Mouse (Mus musculus) inflammation-experienced regulatory T-cells, adult 6 months (primary cell): ENCODE measurements around the gene Ccr8. TPM values are rescaled to one million over a fixed set of nuclear protein-coding genes. Genes with fewer than 3 reads are reported as not detected.

Experiments
- ATAC-seq: one replicate; pipeline ENCODE4 v1.8.0; 2017
- polyA plus RNA-seq, 3 experiments: library from polyadenylated mRNA; unstranded; fragments of 100-300 nt; shearing (Covaris generic); gene quantifications; one replicate each; pipeline ENCODE4 v1.2.1; 2017

The Ccr8 gene
- polyA plus RNA-seq, 3 experiments from 2014 or later: 58.7 to 102 (median 87.0) TPM

DNA sequence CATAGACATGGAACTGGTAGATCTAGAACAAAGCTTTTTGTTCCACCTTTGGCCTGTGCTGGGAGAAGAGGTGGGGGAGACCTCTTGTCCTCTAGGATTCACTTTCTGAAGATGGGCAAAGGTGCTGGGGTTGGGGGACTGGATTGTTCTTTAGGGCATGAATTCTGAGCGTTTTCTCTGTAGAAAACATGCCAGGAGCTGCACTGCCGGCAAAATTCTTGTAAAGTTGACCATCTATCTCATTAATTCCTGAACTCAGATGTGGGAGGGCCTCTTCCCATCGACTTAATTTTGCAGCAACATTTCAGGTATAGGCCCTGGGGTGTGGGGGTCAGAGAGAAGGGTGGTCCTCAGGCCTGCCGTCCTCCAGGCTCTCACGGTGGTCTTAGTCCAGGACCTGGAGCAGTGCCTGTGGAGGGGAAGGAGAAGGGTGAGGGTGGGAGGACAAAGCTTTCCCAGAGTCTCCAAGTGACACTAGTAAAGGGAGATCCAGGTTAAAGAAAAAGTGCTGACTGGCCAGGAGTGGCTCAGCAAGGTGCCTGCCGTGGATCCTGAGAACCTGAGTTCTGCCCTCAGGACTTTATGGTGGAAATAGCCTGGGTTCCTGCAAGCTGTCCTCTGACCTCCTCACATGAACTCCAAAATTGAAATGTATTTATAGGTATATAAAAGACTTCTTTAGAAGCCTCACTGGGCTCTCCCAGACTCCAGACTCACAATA, 42.0 kb downstream of the Ccr8 start:
- no peak for ATAC-seq

DNA sequence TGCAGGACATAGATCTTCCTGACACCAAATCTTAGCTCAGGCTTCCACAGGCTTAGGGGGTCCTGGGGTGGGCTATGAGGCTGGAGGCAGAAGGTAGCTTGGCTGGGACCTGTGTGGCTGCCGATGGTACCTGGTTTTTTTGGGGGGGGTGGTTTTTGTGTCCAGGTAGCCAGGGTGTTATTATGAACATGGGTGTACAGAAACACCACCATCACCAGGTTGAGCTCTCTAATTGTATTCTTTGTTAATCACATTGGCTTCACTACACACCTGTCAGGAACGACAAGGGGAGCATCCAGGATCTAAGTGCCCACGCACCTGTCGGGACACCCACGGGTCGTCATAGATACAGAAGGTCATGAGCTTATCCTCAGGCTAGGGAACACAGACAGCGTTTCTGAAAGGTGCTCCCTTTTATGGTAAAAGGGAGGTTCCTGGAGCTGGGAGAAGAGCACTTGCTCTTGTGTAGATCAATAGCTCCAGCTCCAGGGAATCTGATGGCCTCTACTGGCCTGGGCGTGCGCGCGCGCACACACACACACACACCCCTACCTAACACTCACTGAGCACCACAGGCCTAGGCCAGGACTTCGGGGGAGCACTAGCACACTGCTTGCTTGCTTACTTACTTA, 42.7 kb downstream of the Ccr8 start:
- no peak for ATAC-seq

DNA sequence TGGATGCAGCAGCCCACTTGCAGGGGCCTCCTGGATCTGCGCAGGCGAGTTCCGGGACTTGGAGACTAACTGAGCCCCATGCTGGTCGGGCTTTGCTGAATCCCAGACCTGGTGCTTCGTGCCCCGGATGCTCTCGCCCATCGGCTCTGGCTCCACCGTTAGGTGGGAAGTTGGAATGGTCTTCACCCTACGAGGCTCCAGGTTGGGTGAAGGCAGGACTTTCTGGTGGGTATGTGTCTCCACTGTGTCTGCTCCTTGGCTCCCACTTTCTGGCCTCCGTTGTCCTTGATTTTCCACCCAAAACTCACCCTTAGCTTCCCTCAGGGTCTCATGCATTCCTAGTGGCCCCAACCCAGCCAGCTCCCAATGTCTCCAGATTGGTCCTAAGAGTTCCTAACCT, 43.5 kb downstream of the Ccr8 start:
- no peak for ATAC-seq

DNA sequence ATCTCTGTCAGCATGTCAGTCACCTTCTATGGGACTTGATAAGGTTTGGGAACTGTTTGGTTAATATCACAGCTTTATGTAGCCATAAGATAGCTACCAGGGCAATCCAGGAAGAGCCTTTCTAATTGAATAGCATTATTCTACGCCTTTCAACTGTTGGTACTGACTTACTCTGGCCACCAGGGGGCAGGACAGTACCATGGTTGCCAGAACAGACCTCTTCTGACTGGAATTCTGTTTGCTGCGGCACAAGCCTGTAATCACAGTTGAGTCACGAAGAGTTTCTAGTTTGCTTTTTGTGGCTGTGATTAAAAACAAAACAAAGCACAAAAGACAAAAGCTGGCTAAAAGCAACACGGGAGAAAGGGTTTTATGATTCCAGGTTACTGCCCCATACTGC, 48.7 kb downstream of the Ccr8 start:
- peak; percentile 78 for ATAC-seq

DNA sequence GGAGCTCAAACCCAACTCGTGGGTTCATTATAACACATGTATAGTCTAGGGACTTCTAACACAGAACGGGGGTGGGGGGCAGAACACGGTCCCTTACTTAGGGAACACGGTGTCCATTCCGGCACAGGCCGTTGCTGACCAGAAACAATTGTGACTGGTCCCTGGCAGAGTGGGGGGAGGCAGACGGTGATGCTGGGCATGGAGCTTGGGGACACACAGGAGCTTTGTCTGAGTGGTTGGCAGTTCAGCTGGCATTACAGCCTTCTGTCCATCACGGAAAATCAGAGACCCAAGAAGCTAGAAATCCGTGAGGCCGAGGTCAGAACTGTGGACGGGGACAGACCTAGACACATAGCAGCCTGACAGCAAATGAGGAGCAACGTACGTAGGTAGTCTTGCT, 52.6 kb downstream of the Ccr8 start:
- ATAC-seq: no peak

Other genes starting within 250 kb of the Ccr8 start
- gene Wdr48, start 197.2 kb upstream of the Ccr8 start, polyA plus RNA-seq: 10 to 100 TPM; 32.2 to 48.1 (median 43.3) TPM
- 1 to 10 TPM; 2.9 to 4.8 (median 4.5) TPM for gene Gorasp1, start 154.5 kb upstream of the Ccr8 start, polyA plus RNA-seq
- gene Ttc21a, start 154.5 kb upstream of the Ccr8 start, polyA plus RNA-seq: not detected
- gene Csrnp1, start 107.5 kb upstream of the Ccr8 start, polyA plus RNA-seq: 10 to 100 TPM; 21.7 to 47.3 (median 39.5) TPM
- not detected for gene Xirp1, start 68.5 kb upstream of the Ccr8 start, polyA plus RNA-seq
- gene Cx3cr1, start 22.2 kb upstream of the Ccr8 start, polyA plus RNA-seq: 1 to 10 TPM in 1 of 3 experiments, under 1 TPM in 2; 0.29 to 1.2 (median 0.43) TPM
- gene Slc25a38, start 18.3 kb downstream of the Ccr8 start, polyA plus RNA-seq: 10 to 100 TPM; 17.6 to 21.3 (median 18.1) TPM
- gene Rpsa, start 35.6 kb downstream of the Ccr8 start, polyA plus RNA-seq: 1,000 to 10,000 TPM; 2,403 to 3,589 (median 3,256) TPM
- under 1 TPM in 1 of 3 experiments, not detected in 2; 0.21 TPM for gene Mobp, start 57.6 kb downstream of the Ccr8 start, polyA plus RNA-seq
- gene Myrip, start 209.4 kb downstream of the Ccr8 start, polyA plus RNA-seq: not detected